Mouse (Mus musculus): ENCODE measurements around the gene Vps18.

- TF ChIP-seq POLR2A (IDR thresholded peaks at IDR 0.05; ENCODE audit: insufficient read depth, low read depth, low read length) (no peak), CTCF (IDR thresholded peaks at IDR 0.05) (no peak), EP300 (IDR thresholded peaks at IDR 0.05; ENCODE audit: insufficient read depth, low read depth, low read length) (no peak)
Observed at GRCm38 (mm10) chr2:119274126-119274525, 14.4 kb upstream of the Vps18 start.

Measured in heart, adult 2 months (tissue).